Mouse (Mus musculus): ENCODE results near the gene Zcchc18. TPM values are rescaled to one million over a fixed set of nuclear protein-coding genes. Genes with fewer than 3 reads are reported as not detected.

Gene Zcchc18
- total RNA-seq, 2 experiments from 2014 or later: 243 to 253 TPM

DNA sequence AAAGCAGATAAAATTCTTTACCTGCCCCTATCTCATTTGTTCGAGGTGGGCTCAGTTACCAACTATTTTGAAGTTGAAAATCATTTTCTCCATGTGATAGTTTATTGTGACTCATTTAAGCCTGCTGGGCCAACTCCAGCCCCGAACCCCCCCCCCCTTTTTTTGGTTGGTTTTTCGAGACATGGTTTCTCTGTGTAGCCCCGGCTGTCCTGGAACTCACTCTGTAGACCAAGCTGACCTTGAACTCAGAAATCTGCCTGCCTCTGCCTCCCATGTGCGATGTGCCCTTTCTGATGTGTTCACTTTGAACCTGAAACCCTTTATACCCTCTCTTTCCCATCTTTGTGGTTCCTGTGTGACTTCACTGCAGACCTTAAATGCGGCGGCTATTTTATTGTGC, 45.5 kb downstream of the Zcchc18 start:
- no peak for DNase-seq (ENCODE audit: extremely low spot score in 1 of 2, low spot score in 1 of 2)

Other genes starting within 250 kb of the Zcchc18 start
- 100 to 1,000 TPM; 374 to 393 TPM for gene Morf4l2, start 249.5 kb upstream of the Zcchc18 start, total RNA-seq (2021)
- gene Glra4, start 213.0 kb upstream of the Zcchc18 start, total RNA-seq (2021): under 1 TPM; 0.27 to 0.40 TPM
- 1,000 to 10,000 TPM; 1,674 to 1,801 TPM for gene Plp1, start 170.5 kb upstream of the Zcchc18 start, total RNA-seq (2021)
- gene Rab9b, start 124.4 kb upstream of the Zcchc18 start, total RNA-seq (2021): 10 to 100 TPM; 21.8 to 28.9 TPM
- not detected for gene H2bfm, start 65.8 kb upstream of the Zcchc18 start, total RNA-seq (2021)
- gene Tmsb15b2, start 17.7 kb upstream of the Zcchc18 start, total RNA-seq (2021): 10 to 100 TPM; 17.6 to 28.4 TPM
- 1 to 10 TPM; 4.3 to 5.1 TPM for gene Tmsb15l, start 16.3 kb upstream of the Zcchc18 start, total RNA-seq (2021)
- 1 to 10 TPM; 4.3 to 9.3 TPM for gene Tmsb15b1, start 16.3 kb upstream of the Zcchc18 start, total RNA-seq (2021)
- 10 to 100 TPM; 24.3 to 33.0 TPM for gene Slc25a53, start 45.1 kb downstream of the Zcchc18 start, total RNA-seq (2021)
- gene Fam199x, start 56.4 kb downstream of the Zcchc18 start, total RNA-seq (2021): 1 to 10 TPM; 7.6 to 8.8 TPM
- gene Esx1, start 128.9 kb downstream of the Zcchc18 start, total RNA-seq (2021): not detected